Mouse (Mus musculus) bone marrow, adult 2 months (tissue): ENCODE measurements around the gene Slc5a6. TPM values are rescaled to one million over a fixed set of nuclear protein-coding genes. Genes with fewer than 3 reads are reported as not detected.

Experiments used
- H3K27ac ChIP-seq: fragments of 200-500 bp; 2 replicates; pipeline ENCODE4 v1.5.1; 2012; ENCODE audit warnings: low read depth, mild to moderate bottlenecking, control low read depth, inconsistent platforms, low read length; ENCODE audit not compliant: control insufficient read depth, poor library complexity, insufficient read depth
- H3K4me1 ChIP-seq: fragments of 200-500 bp; 2 replicates; pipeline ENCODE4 v1.6.1; 2011; ENCODE audit warnings: low read length; ENCODE audit not compliant: control insufficient read depth, insufficient read depth
- H3K4me3 ChIP-seq: fragments of 200-500 bp; replicated peaks from 2 replicates; pipeline ENCODE3; 2011; ENCODE audit warnings: mild to moderate bottlenecking, low read depth, low read length, control low read depth; ENCODE audit not compliant: control insufficient read depth
- CTCF ChIP-seq: fragments of 200-500 bp; IDR thresholded peaks from 2 replicates; pipeline ENCODE4 v1.5.1; 2011; ENCODE audit warnings: low read length, control low read depth; ENCODE audit not compliant: control insufficient read depth, insufficient read depth
- POLR2A ChIP-seq: fragments of 200-500 bp; IDR thresholded peaks from 2 replicates; pipeline ENCODE4 v1.6.1; 2011; ENCODE audit warnings: low read depth, mild to moderate bottlenecking, control low read depth, low read length, borderline replicate concordance; ENCODE audit not compliant: control insufficient read depth
- WGBS: fragments of 180-500 bp; shearing (Covaris S2); methylation state at CpG from one replicate; pipeline ENCODE4 v1.1.7; 2018; 5-methylcytosine and 5-hydroxymethylcytosine counted together
- polyA plus RNA-seq: library from polyadenylated mRNA; stranded (reverse); fragments of >200 nt; gene quantifications from 2 replicates; pipeline ENCODE4 v1.2.4, GENCODE M21; 2011; ENCODE audit warnings: low replicate concordance; ENCODE audit not compliant: missing spikeins, insufficient read depth, insufficient read length

Gene Slc5a6
- polyA plus RNA-seq, 1 experiment, result 3.6 TPM

DNA sequence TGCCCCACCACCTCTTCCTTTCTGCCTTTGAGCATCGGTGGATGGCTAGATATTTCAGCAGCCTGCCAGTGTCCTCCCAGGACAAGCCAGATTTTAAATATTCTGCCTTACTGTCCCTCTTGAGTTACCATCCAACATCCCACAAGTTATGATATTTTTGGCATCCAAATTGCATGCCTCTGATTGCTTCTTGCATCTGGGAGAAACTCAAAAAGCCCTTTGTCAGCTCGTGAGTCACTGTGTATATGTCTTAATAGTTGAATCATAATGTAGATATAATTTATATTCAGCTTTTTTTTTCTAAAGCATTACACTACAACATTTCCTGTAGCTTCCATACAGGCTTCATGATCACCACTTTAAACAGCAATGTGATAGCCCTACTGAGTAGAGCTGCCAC is 38.4 kb upstream of the Slc5a6 start:
- WGBS, result 69% methylated on average over 2 of the region's 2 CpGs
- H3K4me1 ChIP-seq, result no peaks in the 10 kb centered on the region
- TF ChIP-seq CTCF (no peak), POLR2A (no peak)
- no peak overlapping the region for H3K4me3 ChIP-seq
- no peak overlapping the region for H3K27ac ChIP-seq

GRCm38 (mm10) chr5:31086606-31087005 is 37.9 kb upstream of the Slc5a6 start:
- no peak overlapping the region for H3K4me3 ChIP-seq
- no peaks in the 10 kb centered on the region for H3K4me1 ChIP-seq
- H3K27ac ChIP-seq, result no peak overlapping the region
- TF ChIP-seq POLR2A, result no peak
- no peak for TF ChIP-seq CTCF
- WGBS, result 50% methylated on average over 7 of the region's 7 CpGs

- WGBS, result 50% methylated on average over 8 of the region's 8 CpGs
- Histone ChIP-seq H3K4me1 (no peaks in the 10 kb centered on the region), H3K27ac (no peak overlapping the region), H3K4me3 (no peak overlapping the region)
- TF ChIP-seq CTCF, result no peak
- TF ChIP-seq POLR2A, result no peak
Measured at GRCm38 (mm10) chr5:31083949-31084348, 35.2 kb upstream of the Slc5a6 start.

GRCm38 (mm10) chr5:31082935-31083625 is 34.4 kb upstream of the Slc5a6 start:
- TF ChIP-seq POLR2A (no peak), CTCF (no peak)
- 27% methylated on average over 12 of the region's 12 CpGs for WGBS
- H3K4me1 ChIP-seq, result no peaks in the 10 kb centered on the region
- no peak overlapping the region for H3K27ac ChIP-seq
- H3K4me3 ChIP-seq, result no peak overlapping the region

DNA sequence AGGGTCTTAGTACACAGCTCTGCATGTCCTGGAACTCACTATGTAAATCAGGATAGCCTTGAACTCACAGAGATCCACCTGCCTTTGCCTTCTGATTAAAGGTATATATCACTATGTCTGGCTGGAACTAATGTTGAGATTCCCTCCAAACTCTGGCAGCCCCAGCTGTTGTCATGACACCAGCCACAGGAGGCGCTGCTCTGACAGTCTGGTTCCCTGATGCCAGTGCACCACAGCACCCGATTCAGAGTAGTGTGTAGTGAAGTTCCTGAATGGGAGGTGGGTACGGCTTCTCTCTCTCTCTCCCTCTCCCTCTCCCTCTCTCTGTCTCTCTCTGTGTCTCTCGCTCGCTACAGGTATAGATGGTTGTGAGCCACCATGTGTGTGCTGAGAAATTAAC is 33.6 kb upstream of the Slc5a6 start:
- Histone ChIP-seq H3K4me3 (no peak overlapping the region), H3K4me1 (no peaks in the 10 kb centered on the region), H3K27ac (no peak overlapping the region)
- TF ChIP-seq CTCF (peak; percentile 72), POLR2A (no peak)
- WGBS, result 10% methylated on average over 5 of the region's 5 CpGs

- H3K27ac ChIP-seq, result no peak overlapping the region
- H3K4me3 ChIP-seq, result no peak overlapping the region
- TF ChIP-seq CTCF (peak; percentile 83), POLR2A (no peak)
- no peaks in the 10 kb centered on the region for H3K4me1 ChIP-seq
- WGBS, result 79% methylated on average over 3 of the region's 3 CpGs
Measured at GRCm38 (mm10) chr5:31081386-31081785, 32.7 kb upstream of the Slc5a6 start.

DNA sequence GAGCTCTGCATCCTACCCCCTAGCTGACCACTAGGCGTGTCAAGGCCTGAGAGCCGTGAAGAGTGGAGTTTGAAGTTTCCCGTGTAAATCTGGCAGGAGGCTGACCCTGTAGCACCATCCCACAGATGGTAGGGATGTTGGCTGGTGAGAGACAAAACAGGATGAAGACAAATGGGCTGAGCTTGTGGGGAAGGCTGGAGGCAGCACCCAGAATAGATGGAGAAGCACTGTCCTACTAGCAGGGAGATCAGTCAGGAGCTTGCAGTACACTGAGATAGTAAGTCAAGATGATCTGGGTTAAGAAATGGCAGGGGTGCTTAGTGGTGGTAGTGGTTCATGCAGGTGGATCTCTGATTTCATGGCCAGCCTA is 32.1 kb upstream of the Slc5a6 start:
- TF ChIP-seq POLR2A (no peak), CTCF (no peak)
- H3K4me1 ChIP-seq, result no peaks in the 10 kb centered on the region
- no peak overlapping the region for H3K4me3 ChIP-seq
- H3K27ac ChIP-seq, result no peak overlapping the region
- WGBS, result 75% methylated on average over 3 of the region's 3 CpGs

DNA sequence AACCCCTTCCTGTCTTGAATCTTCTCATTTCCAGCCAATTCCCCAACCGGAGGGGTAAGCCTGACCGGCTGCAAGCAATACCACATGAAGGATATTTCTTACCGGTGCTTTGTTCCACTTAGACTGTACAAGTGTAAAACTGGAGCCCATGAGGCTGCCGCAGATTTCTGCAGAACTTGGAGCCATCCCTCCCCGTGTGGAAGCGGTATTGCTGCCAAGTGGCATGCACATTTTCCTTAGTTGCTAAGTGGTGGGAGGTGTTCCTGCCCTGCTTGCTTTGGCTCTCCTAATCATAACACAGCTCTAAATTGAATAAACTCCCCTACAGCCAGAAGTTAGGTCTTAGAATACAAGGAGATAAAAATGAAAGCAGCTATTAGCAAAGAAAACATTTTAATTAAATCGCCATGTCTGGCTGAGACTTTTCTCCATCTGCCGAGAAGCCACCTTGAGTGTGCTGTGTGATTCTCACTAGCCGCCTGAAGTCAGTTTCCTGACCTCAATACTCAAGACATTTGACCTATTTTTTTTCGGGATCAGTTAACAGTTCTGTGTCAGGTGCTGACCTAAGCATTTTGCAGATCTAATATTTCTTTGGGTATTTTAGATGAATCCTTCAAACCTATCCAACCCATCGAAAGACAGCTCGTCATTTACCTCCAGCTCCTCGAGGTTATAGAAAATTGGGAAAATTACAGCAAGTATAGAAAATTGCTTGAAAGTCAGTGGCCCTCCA is 31.5 kb upstream of the Slc5a6 start:
- no peak overlapping the region for H3K27ac ChIP-seq
- TF ChIP-seq POLR2A, result no peak
- TF ChIP-seq CTCF, result no peak
- 76% methylated on average over 13 of the region's 13 CpGs for WGBS
- H3K4me1 ChIP-seq, result no peaks in the 10 kb centered on the region
- H3K4me3 ChIP-seq, result no peak overlapping the region
